Mouse (Mus musculus) neural tube, embryonic 12.5 days (tissue): ENCODE results near the gene Gm17124. TPM values are rescaled to one million over a fixed set of nuclear protein-coding genes. Genes with fewer than 3 reads are reported as not detected.
"Not testable (repeated sequence)": the region's sequence is repeated elsewhere in the genome, so short reads cannot be mapped to it uniquely, and the experiment has no call there.

Experiments used
- ATAC-seq: fragments of 200-750 bp; cut with Nextera tagmentation; 2 replicates; pipeline ENCODE4 v1.8.0; 2017; ENCODE audit warnings: low read depth, mild to moderate bottlenecking, moderate TSS enrichment, moderate library complexity; ENCODE audit not compliant: low FRiP score
- H3K27ac ChIP-seq: fragments of 300-500 bp; sonication (generic); 2 replicates; pipeline ENCODE4 v1.5.1; 2016
- H3K27me3 ChIP-seq: fragments of 300-500 bp; sonication (generic); replicated peaks from 2 replicates; pipeline ENCODE4 v1.6.1; 2016; ENCODE audit warnings: mild to moderate bottlenecking
- H3K36me3 ChIP-seq: fragments of 300-500 bp; sonication (generic); 2 replicates; pipeline ENCODE4 v1.6.1; 2016; ENCODE audit warnings: mild to moderate bottlenecking
- H3K4me1 ChIP-seq: fragments of 300-500 bp; sonication (generic); 2 replicates; pipeline ENCODE4 v1.6.1; 2016
- H3K4me2 ChIP-seq: fragments of 300-500 bp; sonication (generic); replicated peaks from 2 replicates; pipeline ENCODE4 v1.6.1; 2016; ENCODE audit warnings: mild to moderate bottlenecking
- H3K4me3 ChIP-seq: fragments of 300-500 bp; sonication (generic); 2 replicates; pipeline ENCODE4 v1.5.1; 2016
- H3K9ac ChIP-seq: fragments of 300-500 bp; sonication (generic); 2 replicates; pipeline ENCODE4 v1.6.1; 2016; ENCODE audit warnings: mild to moderate bottlenecking
- H3K9me3 ChIP-seq: fragments of 300-500 bp; sonication (generic); 2 replicates; pipeline ENCODE4 v1.6.1; 2016; ENCODE audit warnings: mild to moderate bottlenecking
- WGBS: fragments of 180-500 bp; shearing (Covaris S2); methylation state at CpG from one replicate; pipeline ENCODE4 v1.1.7; 2016; 5-methylcytosine and 5-hydroxymethylcytosine counted together
- microRNA-seq: library from miRNA; unstranded; fragments of <30 nt; microRNA quantifications from one replicate; pipeline ENCODE4, GENCODE M21; 2017
- polyA plus RNA-seq: library from polyadenylated mRNA; unstranded; fragments of >200 nt; fragmentation: Nextera tagmentation; extraction: Ambion mirVana; gene quantifications from 2 replicates; pipeline ENCODE4 v1.2.1, GENCODE M21; 2016

Gene Gm17124
- not detected in 2 replicates for polyA plus RNA-seq

DNA sequence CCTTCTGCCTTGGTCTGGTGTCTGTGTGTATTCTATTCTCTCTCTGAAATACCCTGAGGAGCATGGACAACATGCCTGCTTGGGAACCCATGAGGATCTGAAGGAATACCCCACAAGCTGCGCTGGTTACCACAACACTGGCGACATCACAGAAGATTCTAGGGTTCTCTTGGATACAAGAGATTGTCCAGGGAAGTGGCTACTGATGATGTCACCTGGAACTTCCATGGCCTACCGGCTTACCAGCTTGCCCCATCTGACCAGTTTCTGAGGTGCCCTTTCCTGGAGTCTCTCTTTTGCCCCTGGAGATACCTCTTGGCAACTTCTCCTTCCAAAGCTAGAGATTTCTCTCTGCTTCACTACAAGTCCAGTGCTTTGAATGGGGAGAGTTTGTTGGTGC is at the start of gene Gm17124:
Gene Gm17124, minus strand, starts transcription at position 101 of the 400 bp plus-strand sequence.
- not testable (repeated sequence) for H3K9me3 ChIP-seq, H3K9ac ChIP-seq, H3K4me2 ChIP-seq, H3K27me3 ChIP-seq, H3K4me1 ChIP-seq, H3K4me3 ChIP-seq, ATAC-seq, H3K36me3 ChIP-seq, H3K27ac ChIP-seq
- WGBS, result no CpG with 5 or more reads among the region's 3 CpGs

DNA sequence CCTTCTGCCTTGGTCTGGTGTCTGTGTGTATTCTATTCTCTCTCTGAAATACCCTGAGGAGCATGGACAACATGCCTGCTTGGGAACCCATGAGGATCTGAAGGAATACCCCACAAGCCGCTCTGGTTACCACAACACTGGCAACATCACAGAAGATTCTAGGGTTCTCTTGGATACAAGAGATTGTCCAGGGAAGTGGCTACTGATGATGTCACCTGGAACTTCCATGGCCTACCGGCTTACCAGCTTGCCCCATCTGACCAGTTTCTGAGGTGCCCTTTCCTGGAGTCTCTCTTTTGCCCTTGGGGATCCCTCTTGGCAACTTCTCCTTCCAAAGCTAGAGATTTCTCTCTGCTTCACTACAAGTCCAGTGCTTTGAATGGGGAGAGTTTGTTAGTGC is 42.1 kb upstream of the Gm17124 start, which contains the start of gene Gm3633:
Gene Gm3633, minus strand, starts transcription at position 101 of the 400 bp plus-strand sequence.
- not testable (repeated sequence) for H3K27ac ChIP-seq, H3K27me3 ChIP-seq, H3K4me2 ChIP-seq, H3K4me3 ChIP-seq, H3K9me3 ChIP-seq, H3K4me1 ChIP-seq, H3K9ac ChIP-seq, ATAC-seq, H3K36me3 ChIP-seq
- WGBS, result 89% methylated on average over 1 of the region's 2 CpGs

Small RNA genes within 50 kb of the gene (microRNA-seq; reads per million reads assigned to microRNA genes)
- gene Gm23620 (not detected), gene Gm25228 (not detected)

Other genes starting within 250 kb of the Gm17124 start
- gene Gm8005, start 160.2 kb downstream of the Gm17124 start, polyA plus RNA-seq, result not detected in 2 replicates
- gene Gm8011, start 136.0 kb downstream of the Gm17124 start, polyA plus RNA-seq, result not detected in 2 replicates
- gene Gm8020, start 97.5 kb downstream of the Gm17124 start, polyA plus RNA-seq, result not detected in 2 replicates
- gene Gm8024, start 75.6 kb downstream of the Gm17124 start, polyA plus RNA-seq, result not detected in 2 replicates
- gene Gm3633, start 42.0 kb upstream of the Gm17124 start, polyA plus RNA-seq, result not detected in 2 replicates
- not detected in 2 replicates for gene Gm10378, start 56.1 kb upstream of the Gm17124 start, polyA plus RNA-seq
- not detected in 2 replicates for gene Gm3015, start 168.9 kb upstream of the Gm17124 start, polyA plus RNA-seq
- not detected in 2 replicates for gene Gm10377, start 198.1 kb upstream of the Gm17124 start, polyA plus RNA-seq